Mouse (Mus musculus): ENCODE results near the gene Trim43c. TPM values are rescaled to one million over a fixed set of nuclear protein-coding genes. Genes with fewer than 3 reads are reported as not detected.
"Not testable (repeated sequence)": the region's sequence is repeated elsewhere in the genome, so short reads cannot be mapped to it uniquely, and the experiment has no call there.

The Trim43c gene
- total RNA-seq (2014; rRNA removed) (not detected in 2 replicates), polyA plus RNA-seq (2015; fragmentation: Nextera tagmentation; extraction: Ambion mirVana) (not detected in 2 replicates)

DNA sequence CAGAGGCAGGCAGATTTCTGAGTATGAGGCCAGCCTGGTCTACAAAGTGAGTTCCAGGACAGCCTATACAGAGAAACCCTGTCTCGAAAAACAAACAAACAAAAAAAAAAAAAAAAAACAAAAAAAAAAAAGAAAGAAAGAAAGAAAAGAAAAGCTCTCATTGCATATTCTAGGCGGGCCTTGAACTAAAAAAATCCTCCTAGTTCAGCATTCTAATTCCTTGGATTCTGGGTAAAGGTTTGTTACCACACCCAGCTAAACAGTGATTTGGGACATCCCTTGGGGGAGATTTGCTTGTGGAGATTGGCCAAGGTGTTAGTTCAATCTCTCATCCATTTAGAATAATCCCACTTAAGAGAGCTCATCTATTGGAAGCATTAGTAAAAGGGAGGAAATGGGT is at the start of gene Trim43c:
Trim43c (plus strand) TSS at position 301 of the 400 bp plus-strand sequence.
- ATAC-seq; H3K9ac ChIP-seq; H3K4me2 ChIP-seq (ENCODE audit: low read depth); H3K4me1 ChIP-seq (ENCODE audit: insufficient read depth); H3K27ac ChIP-seq (ENCODE audit: low read depth, low read length); H3K4me3 ChIP-seq (ENCODE audit: low read depth, low read length); H3K27me3 ChIP-seq (ENCODE audit: insufficient read depth, low read length); DNase-seq; H3K9me3 ChIP-seq (ENCODE audit: low read length); H3K36me3 ChIP-seq (ENCODE audit: insufficient read depth): not testable (repeated sequence)
- WGBS, result 87% methylated on average over 2 of the region's 2 CpGs

DNA sequence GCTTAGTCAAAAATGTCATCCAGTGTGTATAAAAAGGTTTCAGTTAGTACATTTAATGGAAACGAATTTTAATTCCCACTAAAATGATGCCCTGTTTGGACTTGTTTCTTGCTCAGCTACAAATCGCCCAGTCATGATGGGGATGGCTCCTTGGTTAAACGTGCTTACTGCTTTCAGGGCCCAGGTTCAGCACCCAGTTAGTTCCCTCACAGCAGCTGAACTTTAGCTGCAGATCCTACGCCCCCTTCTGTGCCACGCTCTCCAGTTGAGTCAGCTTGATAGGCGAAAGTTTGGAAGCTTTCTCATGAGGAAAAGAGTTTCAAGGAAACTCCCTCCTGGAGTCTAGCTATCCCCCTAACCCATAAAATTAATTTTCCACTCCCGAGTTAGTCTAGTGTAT is 14.1 kb downstream of the Trim43c start:
- H3K36me3 ChIP-seq (ENCODE audit: insufficient read depth); H3K9ac ChIP-seq; H3K27me3 ChIP-seq (ENCODE audit: insufficient read depth, low read length); H3K4me2 ChIP-seq (ENCODE audit: low read depth); H3K27ac ChIP-seq (ENCODE audit: low read depth, low read length); H3K9me3 ChIP-seq (ENCODE audit: low read length); H3K4me3 ChIP-seq (ENCODE audit: low read depth, low read length); DNase-seq; ATAC-seq; H3K4me1 ChIP-seq (ENCODE audit: insufficient read depth): not testable (repeated sequence)
- 82% methylated on average over 7 of the region's 7 CpGs for WGBS

DNA sequence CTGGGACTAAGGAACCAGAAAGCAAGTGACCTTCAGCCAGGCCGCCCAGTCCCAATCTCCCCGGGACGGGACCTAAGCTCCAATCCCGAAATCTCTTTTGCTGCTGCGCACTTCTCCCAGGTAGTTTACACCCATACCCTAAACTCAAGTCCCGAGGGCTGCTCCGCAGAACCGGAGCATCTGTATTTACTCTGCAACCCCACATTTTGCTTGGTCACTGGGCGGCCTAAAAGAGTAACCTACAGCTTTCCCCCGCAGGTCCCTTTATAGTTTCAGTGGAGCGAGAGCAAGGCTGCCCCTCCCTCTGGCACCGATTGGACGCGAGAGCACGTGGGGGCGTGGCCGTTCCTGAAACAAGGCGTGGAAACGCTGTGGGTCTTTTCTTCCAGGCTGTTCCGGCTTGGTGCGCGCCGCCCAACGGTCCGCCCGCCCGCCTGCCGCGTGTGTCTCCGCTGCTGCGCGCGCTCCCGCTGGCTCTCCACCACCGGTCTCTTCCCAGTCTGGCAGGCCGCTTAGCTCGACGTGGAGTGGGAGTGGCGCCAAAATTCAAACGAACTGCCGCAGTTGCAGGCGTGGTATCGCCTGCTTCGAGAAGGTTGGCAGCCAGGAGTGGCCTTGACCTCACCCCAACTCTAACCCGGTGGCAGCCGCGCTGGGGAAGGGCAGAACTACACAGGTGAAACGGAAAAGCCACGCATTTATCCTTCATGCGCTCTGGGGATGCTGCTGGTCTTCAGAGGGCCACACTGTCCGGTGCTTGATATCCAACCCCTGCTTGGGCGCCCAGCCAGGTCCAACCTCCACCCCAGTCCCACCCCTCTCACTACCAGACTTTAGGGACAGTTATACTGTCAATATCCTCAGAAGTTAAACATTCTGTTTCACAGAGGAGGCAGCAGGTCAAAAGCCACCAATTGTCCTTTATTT is 19.9 kb downstream of the Trim43c start:
- H3K27me3 ChIP-seq (ENCODE audit: insufficient read depth, low read length); H3K9me3 ChIP-seq (ENCODE audit: low read length); H3K4me1 ChIP-seq (ENCODE audit: insufficient read depth); H3K36me3 ChIP-seq (ENCODE audit: insufficient read depth); H3K27ac ChIP-seq (ENCODE audit: low read depth, low read length): not testable (repeated sequence)
- H3K4me2 ChIP-seq (ENCODE audit: low read depth), result peak overlapping the region; percentile 64
- DNase-seq (peak; percentile 92), ATAC-seq (peak; percentile 98)
- WGBS, result 2% methylated on average over 43 of the region's 52 CpGs
- H3K9ac ChIP-seq, result peak overlapping the region; percentile 44
- H3K4me3 ChIP-seq (ENCODE audit: low read depth, low read length), result peak overlapping the region; percentile 38

Other genes starting within 250 kb of the Trim43c start
- gene Mthfsl, start 118.9 kb upstream of the Trim43c start, total RNA-seq (2014; rRNA removed), result 11.2 and 14.8 TPM in 2 replicates
- 41.8 and 52.8 TPM in 2 replicates for gene Mthfsl, start 118.9 kb upstream of the Trim43c start, polyA plus RNA-seq (2015; fragmentation: Nextera tagmentation; extraction: Ambion mirVana)
- 0.62 TPM in 1 of 2 replicates, not detected in the other for gene Bcl2a1d, start 107.2 kb upstream of the Trim43c start, total RNA-seq (2014; rRNA removed)
- gene Bcl2a1d, start 107.2 kb upstream of the Trim43c start, polyA plus RNA-seq (2015; fragmentation: Nextera tagmentation; extraction: Ambion mirVana), result not detected in 2 replicates
- not detected in 2 replicates for gene Bcl2a1a, start 117.7 kb downstream of the Trim43c start, total RNA-seq (2014; rRNA removed)
- gene Bcl2a1a, start 117.7 kb downstream of the Trim43c start, polyA plus RNA-seq (2015; fragmentation: Nextera tagmentation; extraction: Ambion mirVana), result not detected in 2 replicates